Mouse (Mus musculus) stomach, postnatal 0 days (tissue): ENCODE data around the gene Usp19. TPM values are rescaled to one million over a fixed set of nuclear protein-coding genes. Genes with fewer than 3 reads are reported as not detected.

ENCODE experiments used
- ATAC-seq: fragments of 200-750 bp; cut with Nextera tagmentation; 2 replicates; pipeline ENCODE4 v1.8.0; 2017; ENCODE audit not compliant: low FRiP score, low TSS enrichment
- DNase-seq: peaks from one replicate; pipeline ENCODE4 v3.0.0-alpha.2; 2016; ENCODE audit warnings: low spot score
- H3K27ac ChIP-seq: fragments of 300-500 bp; sonication (generic); replicated peaks from 2 replicates; pipeline ENCODE4 v1.5.1; 2014; ENCODE audit warnings: mild to moderate bottlenecking, control low read depth
- H3K27me3 ChIP-seq: fragments of 300-500 bp; sonication (generic); 2 replicates; pipeline ENCODE4 v1.6.1; 2014; ENCODE audit warnings: low read length; ENCODE audit not compliant: control insufficient read depth, insufficient read depth
- H3K36me3 ChIP-seq: fragments of 300-500 bp; sonication (generic); 2 replicates; pipeline ENCODE4 v1.6.1; 2014; ENCODE audit warnings: low read length, mixed read lengths; ENCODE audit not compliant: control insufficient read depth, insufficient read depth
- H3K4me1 ChIP-seq: fragments of 300-500 bp; sonication (generic); replicated peaks from 2 replicates; pipeline ENCODE4 v1.6.1; 2014; ENCODE audit warnings: antibody characterized with exemption; ENCODE audit not compliant: control insufficient read depth, insufficient read depth
- H3K4me2 ChIP-seq: fragments of 300-500 bp; sonication (generic); replicated peaks from 2 replicates; pipeline ENCODE4 v1.6.1; 2014; ENCODE audit warnings: low read depth, mild to moderate bottlenecking, control low read depth, moderate library complexity
- H3K4me3 ChIP-seq: fragments of 300-500 bp; sonication (generic); 2 replicates; pipeline ENCODE4 v1.5.1; 2014; ENCODE audit warnings: low read depth, low read length, control low read depth
- H3K9ac ChIP-seq: fragments of 300-500 bp; sonication (generic); 2 replicates; pipeline ENCODE4 v1.6.1; 2014; ENCODE audit warnings: mild to moderate bottlenecking, low read length, control low read depth, mixed read lengths
- H3K9me3 ChIP-seq: fragments of 300-500 bp; sonication (generic); 2 replicates; pipeline ENCODE4 v1.6.1; 2016; ENCODE audit warnings: low read length; ENCODE audit not compliant: control insufficient read depth
- CTCF ChIP-seq: IDR thresholded peaks from 2 replicates; pipeline ENCODE4 v1.5.1; 2016; ENCODE audit warnings: antibody characterized with exemption, low read depth, mild to moderate bottlenecking, moderate library complexity
- EP300 ChIP-seq: optimal IDR thresholded peaks from 2 replicates; pipeline ENCODE3; 2016; ENCODE audit warnings: antibody characterized with exemption
- WGBS: fragments of 180-500 bp; shearing (Covaris S2); extraction: QIAGEN DNeasy Blood & Tissue Kit; methylation state at CpG from one replicate; pipeline ENCODE4 v1.1.7; 2014; 5-methylcytosine and 5-hydroxymethylcytosine counted together
- polyA plus RNA-seq: library from polyadenylated mRNA; unstranded; fragments of >200 nt; fragmentation: Nextera tagmentation; extraction: Ambion mirVana; gene quantifications from 2 replicates; pipeline ENCODE4 v1.2.1, GENCODE M21; 2015

The Usp19 gene
- polyA plus RNA-seq, 1 experiment from 2014 or later, result 22.2 TPM

DNA sequence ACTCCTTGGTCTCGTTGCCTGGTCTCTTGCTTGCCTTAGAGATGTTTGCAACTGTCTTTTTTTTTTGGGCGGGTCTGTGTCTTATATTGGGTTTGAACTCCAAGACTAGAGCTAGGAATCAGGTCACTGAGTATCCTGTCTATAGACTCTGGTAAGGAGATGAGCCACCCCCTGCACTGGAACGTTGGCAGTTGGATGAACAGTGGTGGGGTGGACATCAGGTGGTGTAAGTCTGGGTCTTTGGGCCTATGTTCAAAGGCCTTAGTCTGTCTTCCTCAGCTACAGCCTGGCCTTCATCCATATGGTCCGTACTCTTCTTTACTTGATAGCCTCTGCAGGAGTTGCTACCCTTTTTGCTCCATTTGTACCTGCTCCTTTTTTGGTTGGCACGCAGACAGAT, 28.7 kb upstream of the Usp19 start:
- ATAC-seq, result no peak

DNA sequence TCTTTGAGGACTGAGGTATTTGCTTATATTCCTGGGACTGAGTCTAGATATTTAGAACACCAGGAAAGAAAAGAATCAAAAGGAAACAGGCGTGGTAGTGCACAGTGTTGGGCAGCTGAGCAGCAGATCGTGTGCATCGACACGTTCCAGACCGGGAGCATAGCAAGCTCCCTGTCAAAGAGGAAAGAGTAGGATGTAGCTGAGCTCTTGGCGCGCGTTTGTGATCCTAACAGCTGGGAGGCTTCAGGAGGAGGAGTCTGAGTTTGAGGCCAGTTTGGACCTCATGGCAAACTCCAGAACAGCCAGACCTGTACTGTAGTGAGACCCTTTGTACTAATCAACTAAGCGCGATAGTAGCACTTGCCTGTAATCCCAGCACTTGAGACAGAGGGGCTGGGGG, 28.2 kb upstream of the Usp19 start:
- DNase-seq, result peak; percentile 36
- H3K27ac ChIP-seq, result peak overlapping the region; percentile 93

More for the DNA sequence above, 28.7 kb upstream of the Usp19 start:
- H3K27ac ChIP-seq, result peak overlapping the region; percentile 93
- H3K36me3 ChIP-seq, result peaks cover 14% of the 10 kb centered on the region; the same call in 1 of the 2 replicates
- peaks cover 3% of the 10 kb centered on the region; the same call in 1 of the 2 replicates for H3K4me1 ChIP-seq
- TF ChIP-seq CTCF (no peak), EP300 (no peak)
- peak overlapping the region; percentile 63 for H3K4me2 ChIP-seq
- H3K27me3 ChIP-seq, result no peaks in the 10 kb centered on the region
- 55% methylated on average over 5 of the region's 5 CpGs for WGBS
- H3K4me3 ChIP-seq, result peak overlapping the region; percentile 60
- DNase-seq, result no peak
- no peak overlapping the region; the same call in 1 of the 2 replicates for H3K9ac ChIP-seq
- no peaks in the 10 kb centered on the region for H3K9me3 ChIP-seq

DNA sequence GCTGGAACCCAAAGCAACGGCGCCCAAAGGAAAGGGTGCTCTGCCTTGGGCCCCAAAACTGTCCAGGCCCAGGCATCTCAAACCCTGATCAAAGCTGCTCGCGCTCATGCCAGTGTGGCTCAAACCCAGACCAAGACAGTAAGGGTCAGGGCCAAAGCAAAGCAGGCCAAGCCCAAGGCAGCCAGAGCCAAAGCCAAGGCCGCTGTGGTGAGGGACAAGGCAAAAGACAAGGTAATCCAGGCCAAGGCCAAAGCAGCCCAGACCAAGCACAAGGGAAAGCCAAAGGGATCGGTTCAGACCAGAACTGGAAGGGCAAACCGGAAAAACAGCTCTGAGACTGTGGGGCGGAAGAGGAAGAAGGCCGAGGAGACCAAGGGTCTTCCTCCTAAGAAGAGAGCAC, 26.7 kb upstream of the Usp19 start:
- Histone ChIP-seq H3K27me3 (no peaks in the 10 kb centered on the region), H3K9ac (no peak overlapping the region), H3K36me3 (peaks cover 14% of the 10 kb centered on the region; the same call in 1 of the 2 replicates), H3K4me3 (no peak overlapping the region), H3K9me3 (no peaks in the 10 kb centered on the region), H3K4me2 (no peak overlapping the region), H3K27ac (no peak overlapping the region), H3K4me1 (peaks cover 3% of the 10 kb centered on the region; the same call in 1 of the 2 replicates)
- WGBS, result 93% methylated on average over 9 of the region's 9 CpGs
- DNase-seq, result no peak
- no peak for ATAC-seq
- TF ChIP-seq CTCF (no peak), EP300 (no peak)

More for the DNA sequence above, 28.2 kb upstream of the Usp19 start:
- peak; percentile 33; the same call in 1 of the 2 replicates for ATAC-seq
- H3K36me3 ChIP-seq, result peaks cover 14% of the 10 kb centered on the region; the same call in 1 of the 2 replicates
- H3K4me1 ChIP-seq, result peaks cover 3% of the 10 kb centered on the region; the same call in 1 of the 2 replicates
- no peaks in the 10 kb centered on the region for H3K9me3 ChIP-seq
- H3K4me3 ChIP-seq, result no peak overlapping the region
- H3K27me3 ChIP-seq, result no peaks in the 10 kb centered on the region
- TF ChIP-seq CTCF (no peak), EP300 (no peak)
- peak overlapping the region; percentile 63 for H3K4me2 ChIP-seq
- peak overlapping the region; percentile 41; the same call in 1 of the 2 replicates for H3K9ac ChIP-seq
- 32% methylated on average over 10 of the region's 10 CpGs for WGBS

DNA sequence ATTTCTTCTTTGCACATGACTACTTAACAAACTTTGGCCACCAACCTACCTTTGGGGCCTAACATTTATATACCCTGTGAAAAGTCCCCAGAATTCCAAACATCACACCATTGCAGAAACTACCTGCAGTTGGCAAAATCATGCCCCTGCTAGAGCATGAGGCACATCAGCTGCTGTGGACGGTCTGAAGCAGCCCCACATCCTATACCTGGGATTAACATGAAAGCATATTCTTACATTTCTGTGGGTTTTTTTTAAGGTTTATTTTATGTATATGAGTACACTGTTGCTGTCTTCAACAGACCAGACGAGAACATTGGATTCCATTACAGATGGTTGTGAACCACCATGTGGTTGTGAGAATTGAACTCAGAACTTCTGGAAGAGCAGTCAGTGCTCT, 24.2 kb upstream of the Usp19 start:
- TF ChIP-seq CTCF (no peak), EP300 (no peak)
- 91% methylated on average over 2 of the region's 2 CpGs for WGBS
- DNase-seq (no peak), ATAC-seq (no peak)
- Histone ChIP-seq H3K27ac (no peak overlapping the region), H3K4me1 (peaks cover 3% of the 10 kb centered on the region; the same call in 1 of the 2 replicates), H3K9me3 (no peaks in the 10 kb centered on the region), H3K27me3 (no peaks in the 10 kb centered on the region), H3K36me3 (peaks cover 14% of the 10 kb centered on the region; the same call in 1 of the 2 replicates), H3K4me3 (no peak overlapping the region), H3K9ac (no peak overlapping the region), H3K4me2 (no peak overlapping the region)

DNA sequence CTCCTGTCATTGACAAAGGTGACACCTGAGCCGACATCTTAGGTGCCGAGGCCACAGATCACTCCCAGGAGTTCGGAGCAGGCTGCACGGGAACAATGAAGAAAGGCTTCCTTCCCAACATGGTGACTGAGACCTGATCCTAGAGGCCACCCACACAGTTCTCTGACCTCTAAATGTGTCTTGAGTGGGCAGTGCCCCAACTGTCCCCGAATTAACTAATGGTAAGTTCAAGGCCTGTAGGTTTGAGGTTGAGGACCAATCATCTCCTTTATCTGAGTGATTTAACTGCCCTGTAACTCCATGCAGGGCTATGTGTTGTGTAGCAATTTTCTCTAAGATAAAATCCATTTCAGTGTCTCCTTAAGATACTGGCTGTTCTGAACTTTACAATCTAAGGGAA, 21.0 kb upstream of the Usp19 start:
- no peaks in the 10 kb centered on the region for H3K9me3 ChIP-seq
- no peak overlapping the region for H3K4me3 ChIP-seq
- H3K27ac ChIP-seq, result no peak overlapping the region
- no peaks in the 10 kb centered on the region for H3K4me1 ChIP-seq
- H3K36me3 ChIP-seq, result peaks cover 3% of the 10 kb centered on the region; the same call in 1 of the 2 replicates
- DNase-seq (no peak), ATAC-seq (no peak)
- no peaks in the 10 kb centered on the region for H3K27me3 ChIP-seq
- no peak overlapping the region for H3K4me2 ChIP-seq
- 64% methylated on average over 5 of the region's 5 CpGs for WGBS
- no peak overlapping the region for H3K9ac ChIP-seq
- TF ChIP-seq CTCF (no peak), EP300 (no peak)

DNA sequence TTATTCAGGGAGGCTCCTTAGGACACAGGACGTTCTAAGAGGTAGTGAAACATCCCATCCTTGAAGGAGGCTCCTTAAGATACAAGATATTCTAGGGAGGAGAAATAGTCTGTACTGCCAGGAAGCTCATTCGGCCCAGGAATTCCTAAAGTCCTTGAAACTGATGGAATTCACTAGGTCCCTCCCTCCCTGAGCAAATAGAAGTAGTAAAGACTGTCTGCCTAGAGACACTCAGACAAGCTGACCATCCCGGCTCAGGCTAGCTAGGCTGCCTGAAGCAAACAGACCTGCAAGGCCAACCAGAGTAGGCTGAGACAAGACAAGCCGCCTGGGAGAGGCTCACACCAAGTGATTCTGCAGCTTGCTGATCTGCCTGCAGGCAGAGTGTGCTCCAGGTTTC, 20.6 kb upstream of the Usp19 start:
- Histone ChIP-seq H3K4me1 (no peaks in the 10 kb centered on the region), H3K27me3 (no peaks in the 10 kb centered on the region), H3K9ac (no peak overlapping the region), H3K27ac (no peak overlapping the region), H3K9me3 (no peaks in the 10 kb centered on the region), H3K4me3 (no peak overlapping the region), H3K36me3 (peaks cover 3% of the 10 kb centered on the region; the same call in 1 of the 2 replicates), H3K4me2 (no peak overlapping the region)
- TF ChIP-seq CTCF, result no peak
- no peak for TF ChIP-seq EP300
- 48% methylated on average over 4 of the region's 4 CpGs for WGBS
- no peak for DNase-seq
- no peak for ATAC-seq
